Mouse (Mus musculus) MEL (cell line): Measurements from ENCODE around the gene Gm37240. TPM values are rescaled to one million over a fixed set of nuclear protein-coding genes. Genes with fewer than 3 reads are reported as not detected.

Experiments used
- DNase-seq: peaks from one replicate; pipeline ENCODE4 v3.0.0; 2011; ENCODE audit warnings: low read depth, low spot score
- H3K27ac ChIP-seq: 2 replicates; pipeline ENCODE4 v1.5.1; 2012; ENCODE audit warnings: low read depth, mild to moderate bottlenecking, control low read depth, low read length, moderate library complexity; ENCODE audit not compliant: control insufficient read depth
- H3K27me3 ChIP-seq, 2 experiments: fragments of 150-350 bp in 1 of 2; sonication (generic) in 1 of 2; 2 replicates each; pipeline ENCODE4 v1.6.1; 2012; ENCODE audit warnings: low read length in 2 of 2, mild to moderate bottlenecking in 2 of 2, improper control_type of control experiment in 1 of 2, moderate library complexity in 1 of 2; ENCODE audit not compliant: insufficient read depth in 2 of 2, control insufficient read depth in 1 of 2
- H3K36me3 ChIP-seq, 2 experiments: 2 replicates each; pipeline ENCODE4 v1.6.1; 2012 to 2014; ENCODE audit warnings: low read length in 2 of 2, improper control_type of control experiment in 1 of 2, inconsistent platforms in 1 of 2, mild to moderate bottlenecking in 1 of 2; ENCODE audit not compliant: insufficient read depth in 2 of 2, control insufficient read depth in 1 of 2
- H3K4me1 ChIP-seq, 2 experiments: fragments of 150-350 bp in 1 of 2; sonication (generic) in 1 of 2; 2 replicates each; pipeline ENCODE4 v1.6.1; 2012; ENCODE audit warnings: low read length in 2 of 2, improper control_type of control experiment in 1 of 2, mild to moderate bottlenecking in 1 of 2; ENCODE audit not compliant: insufficient read depth in 2 of 2, control insufficient read depth in 1 of 2
- H3K4me3 ChIP-seq, 2 experiments: fragments of 150-350 bp in 1 of 2; sonication (generic) in 1 of 2; 2 replicates each; pipeline ENCODE4 v1.5.1; 2012; ENCODE audit warnings: low read depth in 2 of 2, low read length in 2 of 2, mild to moderate bottlenecking in 2 of 2, moderate library complexity in 2 of 2, control low read depth in 1 of 2, improper control_type of control experiment in 1 of 2; ENCODE audit not compliant: control insufficient read depth in 1 of 2, insufficient read depth in 1 of 2
- H3K79me2 ChIP-seq: 2 replicates; pipeline ENCODE4 v1.6.1; 2012; ENCODE audit warnings: mild to moderate bottlenecking, low read length, moderate library complexity; ENCODE audit not compliant: control insufficient read depth, poor library complexity, insufficient read depth
- H3K9ac ChIP-seq: 2 replicates; pipeline ENCODE4 v1.6.1; 2012; ENCODE audit warnings: low read depth, mild to moderate bottlenecking, control low read depth, low read length, moderate library complexity; ENCODE audit not compliant: control insufficient read depth, poor library complexity, severe bottlenecking
- H3K9me3 ChIP-seq: fragments of 150-350 bp; sonication (generic); replicated peaks from 2 replicates; pipeline ENCODE4 v1.6.1; 2012; ENCODE audit warnings: mild to moderate bottlenecking, low read length, improper control_type of control experiment, moderate library complexity; ENCODE audit not compliant: insufficient read depth
- BHLHE40 ChIP-seq: IDR thresholded peaks from 2 replicates; pipeline ENCODE4 v1.6.1; 2012; ENCODE audit warnings: low read depth, mild to moderate bottlenecking, inconsistent platforms, low read length, improper control_type of control experiment, borderline replicate concordance
- CHD1 ChIP-seq: IDR thresholded peaks from 2 replicates; pipeline ENCODE4 v1.6.1; 2012; ENCODE audit warnings: low read depth, mild to moderate bottlenecking, inconsistent platforms, low read length, improper control_type of control experiment
- CHD2 ChIP-seq: IDR thresholded peaks from 2 replicates; pipeline ENCODE4 v1.6.1; 2011; ENCODE audit warnings: low read length, improper control_type of control experiment
- E2F4 ChIP-seq: IDR thresholded peaks from 2 replicates; pipeline ENCODE4 v1.6.1; 2011; ENCODE audit warnings: low read depth, low read length, improper control_type of control experiment, borderline replicate concordance
- ELF1 ChIP-seq: IDR thresholded peaks from 2 replicates; pipeline ENCODE4 v1.6.1; 2014; ENCODE audit warnings: low read depth, mild to moderate bottlenecking, inconsistent platforms, low read length, improper control_type of control experiment, moderate library complexity
- EP300 ChIP-seq, 2 experiments: IDR thresholded peaks; 2 replicates each; pipeline ENCODE4 v1.6.1; 2011; ENCODE audit warnings: improper control_type of control experiment in 2 of 2, low read length in 2 of 2, low read depth in 1 of 2, mild to moderate bottlenecking in 1 of 2
- ETS1 ChIP-seq: IDR thresholded peaks from 2 replicates; pipeline ENCODE4 v1.6.1; 2012; ENCODE audit warnings: low read depth, mild to moderate bottlenecking, inconsistent platforms, low read length, improper control_type of control experiment, moderate library complexity
- GABPA ChIP-seq: IDR thresholded peaks from 2 replicates; pipeline ENCODE4 v1.6.1; 2012; ENCODE audit warnings: low read depth, mild to moderate bottlenecking, inconsistent platforms, low read length, improper control_type of control experiment, moderate library complexity
- GATA1 ChIP-seq: IDR thresholded peaks from 2 replicates; pipeline ENCODE4 v1.6.1; 2011; ENCODE audit warnings: low read depth, low read length, improper control_type of control experiment
- HCFC1 ChIP-seq: IDR thresholded peaks from 2 replicates; pipeline ENCODE4 v1.6.1; 2012; ENCODE audit warnings: low read depth, mild to moderate bottlenecking, inconsistent platforms, low read length, improper control_type of control experiment, moderate library complexity
- JUND ChIP-seq: IDR thresholded peaks from 2 replicates; pipeline ENCODE4 v1.6.1; 2011; ENCODE audit warnings: low read depth, mild to moderate bottlenecking, improper control_type of control experiment, low read length
- KAT2A ChIP-seq: conservative IDR thresholded peaks from 2 replicates; pipeline ENCODE4 v1.6.1; 2012; ENCODE audit warnings: low read depth, low read length, improper control_type of control experiment, inconsistent platforms
- MAFK ChIP-seq: IDR thresholded peaks from 2 replicates; pipeline ENCODE4 v1.6.1; 2011; ENCODE audit warnings: low read depth, mild to moderate bottlenecking, low read length, improper control_type of control experiment, borderline replicate concordance
- MAX ChIP-seq: IDR thresholded peaks from 2 replicates; pipeline ENCODE4 v1.6.1; 2011; ENCODE audit warnings: low read length, improper control_type of control experiment
- MAZ ChIP-seq: IDR thresholded peaks from 2 replicates; pipeline ENCODE4 v1.6.1; 2012; ENCODE audit warnings: low read depth, mild to moderate bottlenecking, inconsistent platforms, low read length, improper control_type of control experiment
- MEF2A ChIP-seq: IDR thresholded peaks from 2 replicates; pipeline ENCODE4 v1.6.1; 2014; ENCODE audit warnings: low read depth, mild to moderate bottlenecking, inconsistent platforms, low read length, improper control_type of control experiment; ENCODE audit not compliant: poor library complexity, insufficient replicate concordance, severe bottlenecking; ENCODE audit errors: extremely low read depth
- MYB ChIP-seq: IDR thresholded peaks from 2 replicates; pipeline ENCODE4 v1.6.1; 2011; ENCODE audit warnings: mild to moderate bottlenecking, low read depth, low read length, improper control_type of control experiment
- MYC ChIP-seq: IDR thresholded peaks from 2 replicates; pipeline ENCODE4 v1.6.1; 2011; ENCODE audit warnings: low read depth, mild to moderate bottlenecking, low read length, improper control_type of control experiment, moderate library complexity
- NRF1 ChIP-seq: IDR thresholded peaks from 2 replicates; pipeline ENCODE4 v1.6.1; 2014; ENCODE audit warnings: low read depth, mild to moderate bottlenecking, inconsistent platforms, low read length, improper control_type of control experiment, moderate library complexity; ENCODE audit not compliant: poor library complexity, insufficient read depth, severe bottlenecking
- RAD21 ChIP-seq: IDR thresholded peaks from 2 replicates; pipeline ENCODE4 v1.6.1; 2011; ENCODE audit warnings: mild to moderate bottlenecking, low read depth, low read length, improper control_type of control experiment
- RCOR1 ChIP-seq: IDR thresholded peaks from 2 replicates; pipeline ENCODE4 v1.6.1; 2012; ENCODE audit warnings: low read depth, mild to moderate bottlenecking, inconsistent platforms, low read length, improper control_type of control experiment
- SIN3A ChIP-seq: IDR thresholded peaks from 2 replicates; pipeline ENCODE4 v1.6.1; 2012; ENCODE audit warnings: low read length, improper control_type of control experiment, inconsistent platforms
- TAL1 ChIP-seq: IDR thresholded peaks from 2 replicates; pipeline ENCODE4 v1.6.1; 2012; ENCODE audit warnings: mild to moderate bottlenecking, inconsistent platforms, low read length, moderate library complexity, mixed read lengths
- TBP ChIP-seq: IDR thresholded peaks from 2 replicates; pipeline ENCODE4 v1.8.0; 2011; ENCODE audit warnings: low read depth, low read length, improper control_type of control experiment
- TCF12 ChIP-seq: IDR thresholded peaks from 2 replicates; pipeline ENCODE4 v1.6.1; 2014; ENCODE audit warnings: low read depth, mild to moderate bottlenecking, inconsistent platforms, low read length, improper control_type of control experiment, moderate library complexity
- USF1 ChIP-seq: IDR thresholded peaks from 2 replicates; pipeline ENCODE4 v1.6.1; 2014; ENCODE audit warnings: low read depth, mild to moderate bottlenecking, inconsistent platforms, low read length, improper control_type of control experiment, moderate library complexity
- USF2 ChIP-seq, 2 experiments: IDR thresholded peaks; 2 replicates each; pipeline ENCODE4 v1.6.1; 2011 to 2012; ENCODE audit warnings: improper control_type of control experiment in 2 of 2, low read length in 2 of 2, borderline replicate concordance in 1 of 2, inconsistent platforms in 1 of 2, low read depth in 1 of 2, mild to moderate bottlenecking in 1 of 2; ENCODE audit not compliant: insufficient read depth in 1 of 2
- ZC3H11A ChIP-seq: IDR thresholded peaks from 2 replicates; pipeline ENCODE4 v1.6.1; 2012; ENCODE audit warnings: low read depth, mild to moderate bottlenecking, inconsistent platforms, low read length, improper control_type of control experiment
- ZKSCAN1 ChIP-seq: IDR thresholded peaks from 2 replicates; pipeline ENCODE4 v1.6.1; 2012; ENCODE audit warnings: low read depth, mild to moderate bottlenecking, inconsistent platforms, low read length, improper control_type of control experiment, moderate library complexity
- ZNF384 ChIP-seq: IDR thresholded peaks from 2 replicates; pipeline ENCODE4 v1.6.1; 2012; ENCODE audit warnings: low read depth, mild to moderate bottlenecking, inconsistent platforms, low read length, improper control_type of control experiment
- polyA plus RNA-seq, 2 experiments: library from polyadenylated mRNA; stranded (reverse) in 1 of 2; unstranded in 1 of 2; fragments of >175 nt in 1 of 2; fragments of >200 nt in 1 of 2; gene quantifications; 2 replicates each; pipeline versions ENCODE4 v1.2.1 to v1.2.4; 2012; ENCODE audit warnings: low replicate concordance in 2 of 2, low read depth in 1 of 2; ENCODE audit not compliant: insufficient read length in 2 of 2, insufficient read depth in 1 of 2, missing spikeins in 1 of 2
- total RNA-seq: library from RNA; depleted of rRNA; stranded (reverse); fragments of 300-350 nt; gene quantifications from 2 replicates; pipeline ENCODE4 v1.2.3, GENCODE M21; 2012

Gm37240 gene
- total and polyA plus RNA-seq, 3 experiments: 0.04 TPM; not detected in 2

DNA sequence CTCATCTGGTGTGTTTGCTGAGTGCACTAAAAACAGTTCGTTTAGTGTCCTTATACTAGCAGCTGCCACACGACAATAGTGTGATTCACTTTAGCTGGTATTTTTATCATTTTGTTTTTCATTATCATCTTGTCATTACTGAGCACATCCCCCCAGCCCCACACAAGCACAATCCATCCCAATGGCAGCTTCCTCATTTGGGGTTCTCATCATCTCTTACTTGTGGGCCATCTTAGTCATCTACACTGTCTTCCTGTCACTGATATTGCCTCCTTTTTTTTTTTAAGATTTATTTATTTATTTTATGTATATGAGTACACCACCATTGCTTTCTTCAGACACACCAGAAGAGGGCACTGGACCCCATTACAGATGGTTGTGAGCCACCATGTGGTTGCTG lies 1268.7 kb downstream of the Gm37240 start:
- peaks cover 0 to 22% of the 10 kb centered on the region in 2 experiments; a peak in 2 of 4 replicates for H3K36me3 ChIP-seq
- peaks cover 0 to 34% of the 10 kb centered on the region in 2 experiments; a peak in 2 of 4 replicates for H3K4me1 ChIP-seq
- peak overlapping the region; percentile 76 for H3K27ac ChIP-seq
- no peaks in the 10 kb centered on the region for H3K9me3 ChIP-seq
- peak; percentile 81 for DNase-seq
- no peaks in the 10 kb centered on the region for H3K27me3 ChIP-seq
- TF ChIP-seq ZC3H11A (no peak), GABPA (no peak), MEF2A (no peak), EP300 (IDR thresholded peaks at IDR 0.05; ENCODE audit: low read depth in 1 of 2, low read length in 2 of 2) (peak; percentile 60 to 64), SIN3A (no peak), USF1 (no peak), USF2 (IDR thresholded peaks at IDR 0.05; ENCODE audit: borderline replicate concordance in 1 of 2, insufficient read depth in 1 of 2, low read depth in 1 of 2, low read length in 2 of 2) (no peak), CHD1 (no peak), RCOR1 (no peak; the same call in 1 of the 2 replicates), NRF1 (no peak), MYC (no peak), GATA1 (peak; percentile 59), CHD2 (no peak), ZNF384 (peak; percentile 69), TCF12 (no peak), ETS1 (peak; percentile 49; the same call in 1 of the 2 replicates), MAX (no peak), MAZ (no peak), ELF1 (no peak), RAD21 (no peak), KAT2A (no peak), HCFC1 (no peak), JUND (no peak), MAFK (no peak), MYB (no peak), TAL1 (no peak), E2F4 (no peak), TBP (no peak), BHLHE40 (no peak), ZKSCAN1 (no peak)
- TF ChIP-seq, all 39 proteins: peak for 4
- peak overlapping the region; percentile 7; the same call in 1 of the 2 replicates for H3K9ac ChIP-seq
- peak overlapping the region; percentile 9 to 36; a peak in 3 of 4 replicates for H3K4me3 ChIP-seq
- no peaks in the 10 kb centered on the region for H3K79me2 ChIP-seq
